Mouse (Mus musculus) large intestine, adult 2 months (tissue): ENCODE measurements around the gene Xpa. TPM values are rescaled to one million over a fixed set of nuclear protein-coding genes. Genes with fewer than 3 reads are reported as not detected.

ENCODE experiments used
- DNase-seq: peaks from one replicate; pipeline ENCODE4 v3.0.0-alpha.2; 2012; ENCODE audit warnings: low read depth, low spot score
- WGBS: fragments of 180-500 bp; shearing (Covaris S2); methylation state at CpG from one replicate; pipeline ENCODE4 v1.1.7; 2018; 5-methylcytosine and 5-hydroxymethylcytosine counted together
- polyA plus RNA-seq: library from polyadenylated mRNA; depleted of rRNA; stranded (reverse); fragments of >200 nt; gene quantifications from 2 replicates; pipeline ENCODE4 v1.2.3, GENCODE M21; 2012

The Xpa gene
- polyA plus RNA-seq, 1 experiment, result 8.7 TPM

DNA sequence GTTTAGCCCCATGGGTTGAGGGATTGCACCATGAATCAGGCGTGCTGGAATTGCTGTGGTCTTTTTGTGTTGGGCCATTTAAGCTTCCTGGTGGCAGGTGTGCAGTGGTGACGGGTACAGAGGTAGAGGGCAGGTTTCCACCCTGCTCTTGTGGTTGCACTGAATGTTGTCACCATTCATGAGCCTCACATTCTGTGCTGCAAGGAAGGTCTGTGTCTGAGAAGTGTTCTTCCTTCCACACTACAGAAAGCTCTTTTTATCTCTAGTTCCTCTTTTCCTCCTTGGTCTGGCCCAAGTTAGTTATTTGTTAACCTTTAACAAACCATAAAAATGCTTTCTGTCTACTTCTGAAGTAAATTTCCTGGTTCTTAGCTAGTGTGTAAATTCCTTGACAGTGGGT, 32.1 kb downstream of the Xpa start:
- 38% methylated on average over 2 of the region's 2 CpGs for WGBS
- DNase-seq, result peak; percentile 46

GRCm38 (mm10) chr4:46151903-46152544, 44.1 kb downstream of the Xpa start:
- WGBS, result 95% methylated on average over 12 of the region's 12 CpGs
- DNase-seq, result no peak

DNA sequence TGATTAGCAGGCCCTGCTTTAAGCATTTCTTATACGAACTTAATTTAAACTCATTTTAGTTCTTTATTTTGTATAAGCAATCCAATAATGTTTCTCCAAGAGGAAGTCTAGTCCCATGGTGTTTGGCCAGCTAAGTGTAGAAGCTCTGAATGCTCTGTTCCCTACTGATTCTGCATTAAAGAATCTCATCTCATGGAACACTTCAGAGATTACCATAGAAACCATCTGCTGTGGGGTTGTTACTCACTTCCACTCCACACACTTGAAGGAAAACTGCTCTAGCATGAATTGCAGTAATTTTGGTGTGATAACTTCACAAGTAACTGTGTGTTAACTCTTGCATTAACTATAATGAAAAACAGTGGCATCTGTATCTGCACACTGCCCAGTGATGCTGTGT, 49.2 kb downstream of the Xpa start:
- DNase-seq, result no peak
- WGBS, result 92% methylated on average over 1 of the region's 1 CpGs

DNA sequence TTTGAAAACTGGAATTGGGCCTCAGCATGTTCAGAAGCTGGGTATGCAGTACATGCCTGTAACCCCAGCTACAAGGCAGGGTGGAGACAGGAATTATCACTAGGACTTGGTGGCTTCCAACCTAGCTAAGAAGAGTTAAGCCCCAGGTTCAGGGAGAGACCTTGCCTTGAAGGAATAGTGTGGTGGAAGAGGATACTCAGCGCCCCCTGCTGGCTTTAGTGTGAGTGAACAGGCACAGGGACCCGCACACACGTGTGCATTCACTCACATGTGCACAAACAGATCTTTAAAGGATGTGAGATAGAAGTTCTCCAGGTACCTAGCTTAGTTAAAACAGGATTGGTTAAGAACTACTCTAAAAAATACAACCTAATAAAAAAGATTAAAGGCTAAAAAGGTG, 51.8 kb downstream of the Xpa start:
- no peak for DNase-seq

DNA sequence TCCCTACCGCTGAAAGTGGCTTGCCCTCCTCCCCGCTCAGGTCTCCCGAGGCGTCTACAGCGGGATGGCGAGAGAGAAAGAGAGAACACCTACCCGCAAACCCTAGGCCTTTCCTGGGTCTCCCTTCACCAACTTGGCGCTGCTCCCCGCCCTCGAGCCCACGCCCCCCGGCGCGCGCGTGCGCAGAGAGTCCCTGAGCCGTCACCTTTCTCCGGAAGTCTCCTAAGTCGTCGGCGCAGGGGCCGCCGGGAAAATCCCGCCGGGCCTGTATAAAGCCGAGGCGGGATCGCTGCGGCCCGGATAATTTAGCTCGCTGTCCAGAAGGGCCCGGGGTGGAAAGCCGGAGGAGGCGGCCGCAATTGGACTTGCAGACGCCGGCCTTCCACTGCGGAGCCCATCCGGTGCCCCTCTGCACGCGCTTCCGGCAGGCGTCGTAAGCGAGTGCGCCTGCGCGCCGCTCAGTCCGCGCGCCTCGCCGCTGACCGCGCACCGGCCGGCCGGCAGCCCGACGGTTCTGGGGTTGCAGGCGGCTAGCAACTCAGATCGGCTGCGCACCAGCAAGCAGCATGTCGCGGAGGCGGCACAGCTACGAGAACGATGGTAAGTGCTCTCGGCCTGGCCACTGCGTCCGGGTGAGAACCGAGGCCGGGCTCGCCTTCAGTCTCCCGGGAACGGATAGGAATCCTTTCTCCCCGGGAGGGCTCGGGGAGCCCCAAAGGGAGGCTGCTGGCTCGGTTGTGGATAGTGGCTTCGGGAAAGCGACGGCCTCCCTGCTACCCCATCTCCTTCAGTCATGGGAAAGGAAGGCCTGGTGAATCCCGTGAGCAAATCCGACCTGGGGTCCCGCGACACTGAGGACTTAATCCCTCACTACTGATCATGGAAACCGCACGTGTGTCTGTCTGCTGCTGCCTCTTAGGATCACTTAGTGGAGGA, 57.6 kb downstream of the Xpa start, which contains the start of the genes Ncbp1 and Tstd2:
TSS of gene Ncbp1 (plus strand) at position 327 of the 936 bp plus-strand sequence.
TSS of gene Tstd2 (minus strand) at position 408 of the 936 bp plus-strand sequence.
- DNase-seq, result peak; percentile 86
- WGBS, result under 1% methylated on average over 90 of the region's 90 CpGs

More for the DNA sequence above, 51.8 kb downstream of the Xpa start:
- 72% methylated on average over 3 of the region's 3 CpGs for WGBS

GRCm38 (mm10) chr4:46137629-46138286, 58.4 kb downstream of the Xpa start:
- DNase-seq, result no peak
- WGBS, result 4% methylated on average over 17 of the region's 17 CpGs

DNA sequence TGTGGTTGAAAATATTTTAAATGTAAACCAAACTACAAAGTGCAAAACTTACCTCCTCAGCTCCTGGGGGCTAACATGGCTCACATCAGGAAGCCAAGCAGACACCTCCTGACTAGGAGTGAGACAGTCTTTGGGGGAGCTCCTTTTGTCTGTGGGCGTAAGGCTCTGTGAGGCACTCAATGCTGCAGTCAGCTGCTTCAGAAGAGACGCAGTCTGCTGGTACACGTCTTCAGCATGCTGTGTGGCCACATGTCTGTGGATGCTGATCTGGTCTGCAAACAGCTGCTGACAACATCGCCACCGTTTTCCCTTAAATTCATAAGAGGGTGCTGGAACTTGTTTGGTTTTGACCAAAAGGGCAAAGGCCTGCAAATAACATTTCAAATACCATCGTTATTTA, 64.3 kb downstream of the Xpa start:
- no peak for DNase-seq
- 77% methylated on average over 6 of the region's 6 CpGs for WGBS

DNA sequence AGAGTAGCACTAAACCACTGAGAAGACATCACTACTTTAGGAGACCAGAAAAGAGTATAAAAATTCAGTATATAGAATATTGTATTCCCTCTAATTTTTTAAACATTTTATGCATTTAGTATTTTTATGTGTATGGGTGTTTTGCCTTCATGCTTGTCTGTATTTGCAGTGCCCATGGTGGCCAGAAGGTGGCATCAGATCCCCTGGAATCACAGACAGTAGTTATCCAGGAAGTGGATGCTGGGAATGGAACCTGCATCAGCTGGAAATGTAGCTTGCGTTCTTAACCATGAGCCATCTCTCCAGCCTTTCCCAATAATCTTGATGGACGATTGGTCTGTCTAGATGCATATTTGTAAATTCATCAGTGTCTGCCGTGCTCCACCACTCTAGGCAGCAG, 65.9 kb downstream of the Xpa start:
- 70% methylated on average over 3 of the region's 3 CpGs for WGBS
- no peak for DNase-seq

DNA sequence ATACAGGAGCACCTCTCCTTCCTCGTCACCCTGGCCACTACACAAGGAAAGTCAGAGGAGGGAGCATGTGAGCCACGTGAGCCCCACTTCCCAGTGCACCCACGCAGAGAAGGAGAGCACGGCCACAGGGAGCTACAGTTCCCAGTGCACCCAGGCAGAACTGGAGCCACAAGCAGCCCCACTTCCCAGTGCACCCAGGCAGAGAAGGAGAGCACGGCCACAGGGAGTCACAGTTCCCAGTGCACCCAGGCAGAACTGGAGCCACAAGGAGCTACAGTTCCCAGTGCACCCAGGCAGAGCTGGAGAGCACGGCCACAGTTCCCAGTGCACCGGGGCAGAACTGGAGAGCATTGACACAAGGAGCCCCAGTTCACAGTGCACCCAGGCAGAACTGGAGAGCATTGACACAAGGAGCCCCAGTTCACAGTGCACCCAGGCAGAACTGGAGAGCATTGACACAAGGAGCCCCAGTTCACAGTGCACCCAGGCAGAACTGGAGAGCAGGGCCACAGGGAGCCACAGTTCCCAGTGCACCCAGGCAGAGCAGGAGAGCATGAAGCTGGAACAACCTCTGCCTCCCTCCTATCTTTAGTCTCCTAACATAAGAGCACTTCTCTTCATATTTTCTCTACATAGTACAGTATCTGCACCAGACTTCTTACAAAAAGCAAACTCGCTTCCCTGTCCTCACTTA, 66.7 kb downstream of the Xpa start:
- no peak for DNase-seq
- 93% methylated on average over 8 of the region's 8 CpGs for WGBS

GRCm38 (mm10) chr4:46126541-46126940, 69.6 kb downstream of the Xpa start:
- WGBS, result 48% methylated on average over 2 of the region's 2 CpGs
- DNase-seq, result peak; percentile 32

GRCm38 (mm10) chr4:46123358-46123757, 72.8 kb downstream of the Xpa start:
- WGBS, result 82% methylated on average over 6 of the region's 6 CpGs
- DNase-seq, result no peak

GRCm38 (mm10) chr4:46120767-46121166, 75.3 kb downstream of the Xpa start:
- WGBS, result 83% methylated on average over 3 of the region's 3 CpGs
- DNase-seq, result no peak

- no peak for DNase-seq
- WGBS, result 94% methylated on average over 14 of the region's 14 CpGs
These were observed 76.5 kb downstream of the Xpa start for GRCm38 (mm10) chr4:46119514-46120094.

- no peak for DNase-seq
- 95% methylated on average over 4 of the region's 4 CpGs for WGBS
These were observed 78.6 kb downstream of the Xpa start for GRCm38 (mm10) chr4:46117536-46117935.

DNA sequence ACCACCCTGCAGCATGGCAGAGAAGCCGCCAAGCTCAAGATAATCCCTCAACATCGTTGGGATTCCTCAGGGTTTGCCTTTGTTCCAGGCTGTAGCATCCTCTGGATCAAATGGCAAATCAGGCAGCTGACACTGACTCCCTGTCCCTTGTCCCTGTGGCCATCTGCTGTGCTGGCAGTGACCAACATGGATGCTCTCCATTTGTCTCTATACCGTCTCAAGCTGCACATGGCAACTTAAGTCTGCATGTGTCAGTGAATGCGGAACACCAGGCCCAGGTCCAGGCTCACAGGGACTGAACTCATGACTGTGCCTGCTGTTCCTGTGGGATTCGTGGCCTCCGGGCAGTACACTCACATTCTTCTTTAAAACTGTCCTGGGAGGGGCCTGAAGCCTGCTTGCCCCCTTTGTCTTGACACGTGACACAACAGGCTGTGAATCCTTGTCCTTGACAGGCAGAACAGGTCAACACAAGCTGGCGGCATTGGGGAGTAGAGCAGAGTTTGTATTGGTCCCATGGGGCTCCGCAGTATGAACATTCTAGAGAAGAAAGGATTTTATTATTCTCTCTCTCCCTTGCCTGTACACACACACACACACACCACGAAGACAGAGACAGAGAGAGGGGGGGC, 79.5 kb downstream of the Xpa start:
- no peak for DNase-seq
- WGBS, result 83% methylated on average over 10 of the region's 10 CpGs

- WGBS, result 69% methylated on average over 1 of the region's 1 CpGs
- no peak for DNase-seq
These were observed 80.8 kb downstream of the Xpa start for GRCm38 (mm10) chr4:46115308-46115707.

GRCm38 (mm10) chr4:46111361-46111760, 84.8 kb downstream of the Xpa start:
- WGBS, result 55% methylated on average over 3 of the region's 3 CpGs
- no peak for DNase-seq

DNA sequence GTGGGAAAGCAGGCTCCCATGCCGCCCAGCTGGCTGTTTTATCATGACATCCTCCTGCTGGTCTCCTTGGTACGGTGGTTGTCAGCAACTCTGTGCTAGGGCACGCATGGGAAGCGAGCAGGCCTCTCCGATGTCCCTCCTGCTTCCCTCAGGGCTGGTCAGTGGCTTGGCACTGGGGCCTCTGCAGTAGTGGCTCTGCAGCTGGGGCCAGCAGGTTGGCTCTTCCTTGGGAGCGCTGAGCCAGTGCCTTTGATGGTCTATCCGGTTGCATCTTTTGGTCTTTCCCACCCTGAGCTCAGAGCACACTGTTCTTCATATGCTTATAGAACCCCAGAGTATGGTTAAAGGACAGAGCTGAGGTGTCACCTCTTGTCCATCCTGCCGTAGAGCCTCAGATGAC, 86.0 kb downstream of the Xpa start:
- DNase-seq, result no peak
- WGBS, result 90% methylated on average over 8 of the region's 8 CpGs
